Mouse (Mus musculus) CH12.LX (cell line): ENCODE measurements at regions not wholly inside any gene's neighbourhood (a gene's known extent, or its start where the extent isn't known, plus 50 kb on each side); places are given as distances from the start of the nearest gene placed in this dataset.

ENCODE experiments used
- DNase-seq: peaks from one replicate; pipeline ENCODE4 v3.0.0-alpha.2; 2013; ENCODE audit errors: extremely low read depth
- H3K27ac ChIP-seq: 2 replicates; pipeline ENCODE4 v1.5.1; 2012; ENCODE audit warnings: low read depth, mild to moderate bottlenecking, control low read depth, moderate library complexity; ENCODE audit not compliant: insufficient read depth
- H3K27me3 ChIP-seq: replicated peaks from 2 replicates; pipeline ENCODE3; 2012; ENCODE audit warnings: inconsistent platforms
- H3K36me3 ChIP-seq, 2 experiments: replicated peaks in 1 of 2; 2 replicates each; pipeline versions ENCODE3 to v1.6.1; 2012; ENCODE audit warnings: inconsistent platforms in 1 of 2, low read length in 1 of 2, mild to moderate bottlenecking in 1 of 2, mixed read lengths in 1 of 2, moderate library complexity in 1 of 2; ENCODE audit not compliant: control insufficient read depth in 1 of 2, insufficient read depth in 1 of 2
- H3K4me1 ChIP-seq, 2 experiments: 2 replicates each; pipeline ENCODE4 v1.6.1; 2012; ENCODE audit warnings: inconsistent platforms in 1 of 2, moderate library complexity in 1 of 2; ENCODE audit not compliant: insufficient read depth in 2 of 2, control insufficient read depth in 1 of 2
- H3K4me2 ChIP-seq: 2 replicates; pipeline ENCODE4 v1.6.1; 2012; ENCODE audit warnings: low read depth, mild to moderate bottlenecking, control low read depth; ENCODE audit not compliant: poor library complexity, insufficient read depth, severe bottlenecking
- H3K4me3 ChIP-seq, 3 experiments: fragments of 150-350 bp in 1 of 3; sonication (generic) in 1 of 3; replicated peaks in 1 of 3; 2 replicates each; pipeline versions ENCODE3 to v1.5.1; 2011 to 2012; ENCODE audit warnings: low read depth in 2 of 3, low read length in 2 of 3, mild to moderate bottlenecking in 2 of 3, moderate library complexity in 2 of 3, control low read depth in 1 of 3, improper control_type of control experiment in 1 of 3, inconsistent platforms in 1 of 3, mixed read lengths in 1 of 3; ENCODE audit not compliant: poor library complexity in 1 of 3
- H3K79me2 ChIP-seq: replicated peaks from 2 replicates; pipeline ENCODE4 v1.6.1; 2012; ENCODE audit warnings: mild to moderate bottlenecking, moderate library complexity; ENCODE audit not compliant: control insufficient read depth, poor library complexity, insufficient read depth, severe bottlenecking; ENCODE audit errors: extremely low read depth
- H3K9ac ChIP-seq: 2 replicates; pipeline ENCODE4 v1.6.1; 2012; ENCODE audit warnings: low read depth, mild to moderate bottlenecking, control low read depth, moderate library complexity; ENCODE audit not compliant: insufficient read depth
- H3K9me3 ChIP-seq: replicated peaks from 2 replicates; pipeline ENCODE3; 2012; ENCODE audit warnings: low read length, inconsistent platforms, mixed read lengths
- BHLHE40 ChIP-seq: IDR thresholded peaks from 2 replicates; pipeline ENCODE4 v1.6.1; 2011; ENCODE audit warnings: mild to moderate bottlenecking, low read depth, low read length, improper control_type of control experiment
- CHD1 ChIP-seq: IDR thresholded peaks from 2 replicates; pipeline ENCODE4 v1.6.1; 2012; ENCODE audit warnings: low read depth, low read length, improper control_type of control experiment, inconsistent platforms
- CHD2 ChIP-seq: IDR thresholded peaks from 2 replicates; pipeline ENCODE4 v1.6.1; 2011; ENCODE audit warnings: low read length, improper control_type of control experiment
- E2F4 ChIP-seq: IDR thresholded peaks from 2 replicates; pipeline ENCODE4 v1.6.1; 2011; ENCODE audit warnings: low read depth, low read length, improper control_type of control experiment; ENCODE audit not compliant: insufficient replicate concordance
- ELF1 ChIP-seq: IDR thresholded peaks from 2 replicates; pipeline ENCODE4 v1.6.1; 2014; ENCODE audit warnings: low read depth, mild to moderate bottlenecking, inconsistent platforms, low read length, improper control_type of control experiment
- EP300 ChIP-seq: IDR thresholded peaks from 2 replicates; pipeline ENCODE4 v1.6.1; 2011; ENCODE audit warnings: low read length, improper control_type of control experiment
- ETS1 ChIP-seq: conservative IDR thresholded peaks from 2 replicates; pipeline ENCODE4 v1.6.1; 2012; ENCODE audit warnings: low read depth, mild to moderate bottlenecking, inconsistent platforms, low read length, improper control_type of control experiment, moderate library complexity
- GABPA ChIP-seq: IDR thresholded peaks from 2 replicates; pipeline ENCODE4 v1.6.1; 2012; ENCODE audit warnings: low read depth, low read length, improper control_type of control experiment, inconsistent platforms; ENCODE audit not compliant: insufficient replicate concordance
- HCFC1 ChIP-seq: IDR thresholded peaks from 2 replicates; pipeline ENCODE4 v1.6.1; 2012; ENCODE audit warnings: low read depth, mild to moderate bottlenecking, inconsistent platforms, low read length, improper control_type of control experiment
- IRF4 ChIP-seq: IDR thresholded peaks from 2 replicates; pipeline ENCODE4 v1.6.1; 2014; ENCODE audit warnings: low read depth, mild to moderate bottlenecking, inconsistent platforms, low read length, improper control_type of control experiment
- KAT2A ChIP-seq: IDR thresholded peaks from 2 replicates; pipeline ENCODE4 v1.6.1; 2012; ENCODE audit warnings: low read length, improper control_type of control experiment, inconsistent platforms; ENCODE audit not compliant: insufficient replicate concordance
- MAX ChIP-seq: IDR thresholded peaks from 2 replicates; pipeline ENCODE4 v1.6.1; 2011; ENCODE audit warnings: low read length, improper control_type of control experiment
- MAZ ChIP-seq: IDR thresholded peaks from 2 replicates; pipeline ENCODE4 v1.6.1; 2012; ENCODE audit warnings: low read depth, mild to moderate bottlenecking, inconsistent platforms, low read length, improper control_type of control experiment, moderate library complexity
- NELFE ChIP-seq: IDR thresholded peaks from 2 replicates; pipeline ENCODE4 v1.6.1; 2011; ENCODE audit warnings: low read depth, low read length, improper control_type of control experiment
- NRF1 ChIP-seq: IDR thresholded peaks from 2 replicates; pipeline ENCODE4 v1.6.1; 2014; ENCODE audit warnings: low read depth, mild to moderate bottlenecking, inconsistent platforms, low read length, improper control_type of control experiment, moderate library complexity
- POLR2AphosphoS2 ChIP-seq: IDR thresholded peaks from 2 replicates; pipeline ENCODE4 v1.6.1; 2011; ENCODE audit warnings: low read depth, low read length, improper control_type of control experiment
- RAD21 ChIP-seq: IDR thresholded peaks from 2 replicates; pipeline ENCODE4 v1.6.1; 2011; ENCODE audit warnings: low read depth, mild to moderate bottlenecking, low read length, improper control_type of control experiment, moderate library complexity
- RCOR1 ChIP-seq: conservative IDR thresholded peaks from 2 replicates; pipeline ENCODE4 v1.6.1; 2012; ENCODE audit warnings: low read depth, mild to moderate bottlenecking, inconsistent platforms, low read length, improper control_type of control experiment
- SIN3A ChIP-seq: IDR thresholded peaks from 2 replicates; pipeline ENCODE4 v1.6.1; 2012; ENCODE audit warnings: low read length, improper control_type of control experiment, inconsistent platforms
- SMC3 ChIP-seq: IDR thresholded peaks from 2 replicates; pipeline ENCODE4 v1.6.1; 2011; ENCODE audit warnings: low read depth, low read length, improper control_type of control experiment
- TCF12 ChIP-seq: IDR thresholded peaks from 2 replicates; pipeline ENCODE4 v1.6.1; 2014; ENCODE audit warnings: low read depth, mild to moderate bottlenecking, inconsistent platforms, low read length, improper control_type of control experiment
- ZMIZ1 ChIP-seq: IDR thresholded peaks from 2 replicates; pipeline ENCODE4 v1.6.1; 2012; ENCODE audit warnings: low read depth, mild to moderate bottlenecking, inconsistent platforms, low read length, improper control_type of control experiment
- dilution Hi-C: fragments of 300-500 bp; cut with MboI; formaldehyde crosslinking; loops from 2 replicates; pipeline ENCODE4 v1.14.3; 2020; ENCODE audit warnings: low sequenced_read_pairs; ENCODE audit not compliant: extremely low pct_unique_long_range_greater_than_20kb, extremely low pct_ligation_motif_present
- in situ Hi-C: fragments of 300-500 bp; cut with MboI; formaldehyde crosslinking; loops from 3 replicates; pipeline ENCODE4 v1.14.3; 2019; ENCODE audit warnings: low sequenced_read_pairs, low pct_ligation_motif_present, low pct_unique_long_range_greater_than_20kb, mixed read lengths

DNA sequence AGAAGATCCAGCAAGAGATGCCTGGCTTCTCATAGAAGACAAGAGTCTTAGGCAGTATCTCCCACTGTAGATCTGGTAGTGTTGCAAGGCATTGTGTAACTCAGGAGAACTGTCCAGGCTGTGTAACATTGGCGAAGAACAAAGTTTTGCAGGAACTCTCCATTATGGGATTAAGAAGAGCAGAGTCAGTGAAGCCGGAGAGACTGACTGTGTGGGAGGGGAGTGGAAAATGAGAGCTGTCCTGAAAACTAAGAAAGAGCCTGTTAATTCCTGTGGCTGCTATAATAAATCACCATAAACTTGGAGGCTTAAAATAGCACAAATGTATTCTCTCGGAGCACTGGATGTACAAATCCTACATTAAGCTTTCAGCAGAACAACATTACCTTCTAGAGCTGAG lies 257.5 kb upstream of the Prickle1 start:
- peaks cover 26% of the 10 kb centered on the region for H3K9me3 ChIP-seq
- no peak for TF ChIP-seq KAT2A
- TF ChIP-seq CHD2: no peak
- TF ChIP-seq MAX: no peak
- TF ChIP-seq EP300: no peak
- TF ChIP-seq RAD21: no peak
- no peak for TF ChIP-seq ELF1
- no peak for TF ChIP-seq RCOR1
- no peak for TF ChIP-seq TCF12
- no peak for TF ChIP-seq ETS1
- TF ChIP-seq NELFE: no peak
- no peak for TF ChIP-seq HCFC1
- no peak for TF ChIP-seq MAZ
- no peak for TF ChIP-seq CHD1
- TF ChIP-seq, all 38 proteins: peak for 0
- Histone ChIP-seq H3K4me2 (no peak overlapping the region), H3K27ac (no peak overlapping the region), H3K79me2 (no peaks in the 10 kb centered on the region), H3K4me3 (no peak overlapping the region), H3K27me3 (no peaks in the 10 kb centered on the region), H3K36me3 (no peaks in the 10 kb centered on the region), H3K4me1 (no peaks in the 10 kb centered on the region), H3K9ac (no peak overlapping the region)
- in situ Hi-C loops (no loop called here), dilution Hi-C loops (no loop called here)
- no peak for DNase-seq

DNA sequence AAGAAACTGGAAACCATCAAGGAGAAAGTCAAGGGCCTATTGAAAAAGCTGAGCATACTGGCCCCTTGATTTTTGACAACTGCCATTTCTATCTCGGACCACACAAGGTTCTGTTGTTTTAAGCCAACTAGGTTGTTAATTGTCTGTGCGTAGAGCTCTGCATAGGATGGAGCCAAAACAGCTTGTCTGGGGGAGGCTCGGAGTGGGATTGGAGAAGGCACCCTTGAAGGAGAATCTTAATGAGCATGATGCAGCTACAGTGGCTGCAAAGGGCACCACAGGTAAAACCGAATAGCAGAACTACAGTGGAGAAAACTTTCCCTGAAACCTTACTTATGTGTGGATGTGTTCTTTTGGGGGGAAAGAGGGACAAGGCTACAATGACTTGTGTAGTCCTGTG lies 256.4 kb upstream of the Prickle1 start:
- no peaks in the 10 kb centered on the region for H3K36me3 ChIP-seq
- DNase-seq: no peak
- H3K4me3 ChIP-seq: no peak overlapping the region
- H3K79me2 ChIP-seq: no peaks in the 10 kb centered on the region
- no peak overlapping the region for H3K27ac ChIP-seq
- H3K27me3 ChIP-seq: no peaks in the 10 kb centered on the region
- H3K4me2 ChIP-seq: no peak overlapping the region
- H3K4me1 ChIP-seq: no peaks in the 10 kb centered on the region
- no peak for TF ChIP-seq POLR2AphosphoS2
- no peak for TF ChIP-seq ELF1
- no peak for TF ChIP-seq ZMIZ1
- no peak for TF ChIP-seq BHLHE40
- no peak for TF ChIP-seq E2F4
- TF ChIP-seq GABPA: no peak
- no peak for TF ChIP-seq SIN3A
- no peak for TF ChIP-seq SMC3
- no peak for TF ChIP-seq IRF4
- TF ChIP-seq NRF1: no peak
- H3K9me3 ChIP-seq: peaks cover 25% of the 10 kb centered on the region
- in situ Hi-C loops: no loop called here
- dilution Hi-C loops: no loop called here
- no peak overlapping the region for H3K9ac ChIP-seq
